Mouse (Mus musculus): Measurements from ENCODE around the gene Mrpl12.

- TF ChIP-seq CTCF (IDR thresholded peaks at IDR 0.05; ENCODE audit: low read depth), result no peak
- no peak for TF ChIP-seq EP300 (IDR thresholded peaks at IDR 0.05; ENCODE audit: low read depth)
These were observed 8.9 kb downstream of the Mrpl12 start for GRCm38 (mm10) chr11:120493351-120493750.

Measured in heart, postnatal 0 days (tissue).